Mouse (Mus musculus) heart, embryonic 13.5 days (tissue): ENCODE measurements around the gene Srebf1. TPM values are rescaled to one million over a fixed set of nuclear protein-coding genes. Genes with fewer than 3 reads are reported as not detected.

Experiments used
- ATAC-seq: fragments of 200-750 bp; cut with Nextera tagmentation; 2 replicates; pipeline ENCODE4 v1.8.0; 2017; ENCODE audit warnings: moderate TSS enrichment; ENCODE audit not compliant: insufficient number of reproducible peaks, low FRiP score, low TSS enrichment; ENCODE audit errors: extremely low read depth
- H3K27ac ChIP-seq: fragments of 300-500 bp; sonication (generic); replicated peaks from 2 replicates; pipeline ENCODE4 v1.5.1; 2015; ENCODE audit warnings: moderate library complexity, mild to moderate bottlenecking, inconsistent platforms
- H3K27me3 ChIP-seq: fragments of 300-500 bp; sonication (generic); replicated peaks from 2 replicates; pipeline ENCODE4 v1.6.1; 2015; ENCODE audit warnings: mild to moderate bottlenecking, inconsistent platforms
- H3K36me3 ChIP-seq: fragments of 300-500 bp; sonication (generic); 2 replicates; pipeline ENCODE4 v1.6.1; 2015; ENCODE audit warnings: mild to moderate bottlenecking, inconsistent platforms
- H3K4me1 ChIP-seq: fragments of 300-500 bp; sonication (generic); 2 replicates; pipeline ENCODE4 v1.6.1; 2015; ENCODE audit warnings: inconsistent platforms
- H3K4me2 ChIP-seq: fragments of 300-500 bp; sonication (generic); 2 replicates; pipeline ENCODE4 v1.6.1; 2015; ENCODE audit warnings: inconsistent platforms, mild to moderate bottlenecking, moderate library complexity
- H3K4me3 ChIP-seq: fragments of 300-500 bp; sonication (generic); 2 replicates; pipeline ENCODE4 v1.5.1; 2015; ENCODE audit warnings: moderate library complexity, mild to moderate bottlenecking, inconsistent platforms
- H3K9ac ChIP-seq: fragments of 300-500 bp; sonication (generic); 2 replicates; pipeline ENCODE4 v1.6.1; 2015; ENCODE audit warnings: inconsistent platforms, mild to moderate bottlenecking, moderate library complexity
- H3K9me3 ChIP-seq: fragments of 300-500 bp; sonication (generic); 2 replicates; pipeline ENCODE4 v1.6.1; 2016; ENCODE audit warnings: inconsistent platforms
- WGBS: fragments of 180-500 bp; shearing (Covaris S2); methylation state at CpG from one replicate; pipeline ENCODE4 v1.1.7; 2015; ENCODE audit warnings: mixed read lengths; 5-methylcytosine and 5-hydroxymethylcytosine counted together
- polyA plus RNA-seq: library from polyadenylated mRNA; unstranded; fragments of >200 nt; fragmentation: Nextera tagmentation; extraction: Ambion mirVana; gene quantifications from 2 replicates; pipeline ENCODE4 v1.2.1, GENCODE M21; 2015

Gene Srebf1
- polyA plus RNA-seq, 1 experiment from 2014 or later = 34.4 TPM

DNA sequence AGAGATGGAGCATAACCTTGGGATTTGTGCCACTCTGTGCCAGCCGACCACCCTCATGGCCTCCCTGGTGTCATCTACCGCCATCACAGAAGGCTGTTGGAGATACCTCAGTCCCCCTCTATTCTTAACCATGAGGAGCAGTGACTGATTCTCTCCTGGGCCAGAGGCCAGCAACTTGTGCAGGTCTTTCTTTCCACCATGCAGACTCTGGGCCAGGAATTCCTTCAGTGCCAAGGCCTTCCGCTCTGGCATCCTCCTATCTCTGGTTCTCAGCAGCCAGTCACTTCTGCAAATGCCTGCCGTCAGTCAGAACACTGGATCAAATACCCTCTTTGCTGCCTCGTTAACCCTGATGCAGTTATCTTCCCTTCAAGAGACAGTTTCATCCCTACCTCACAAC, 31.9 kb upstream of the Srebf1 start:
- Histone ChIP-seq H3K36me3 (peaks cover 37% of the 10 kb centered on the region), H3K4me1 (peaks cover 68% of the 10 kb centered on the region), H3K27me3 (no peaks in the 10 kb centered on the region), H3K27ac (peak overlapping the region; percentile 71), H3K9me3 (no peaks in the 10 kb centered on the region), H3K4me3 (no peak overlapping the region), H3K9ac (0 out of 2 replicates have a peak overlapping the region, but pooled peaks have one; percentile 11), H3K4me2 (no peak overlapping the region)
- 39% methylated on average over 5 of the region's 5 CpGs for WGBS
- ATAC-seq = no peak

GRCm38 (mm10) chr11:60253546-60253945, 31.2 kb upstream of the Srebf1 start:
- Histone ChIP-seq H3K36me3 (peaks cover 36% of the 10 kb centered on the region), H3K4me1 (peaks cover 75% of the 10 kb centered on the region), H3K9ac (no peak overlapping the region), H3K27ac (peak overlapping the region; percentile 71), H3K4me3 (no peak overlapping the region), H3K4me2 (no peak overlapping the region), H3K27me3 (no peaks in the 10 kb centered on the region), H3K9me3 (no peaks in the 10 kb centered on the region)
- ATAC-seq = no peak
- WGBS = 58% methylated on average over 2 of the region's 2 CpGs

DNA sequence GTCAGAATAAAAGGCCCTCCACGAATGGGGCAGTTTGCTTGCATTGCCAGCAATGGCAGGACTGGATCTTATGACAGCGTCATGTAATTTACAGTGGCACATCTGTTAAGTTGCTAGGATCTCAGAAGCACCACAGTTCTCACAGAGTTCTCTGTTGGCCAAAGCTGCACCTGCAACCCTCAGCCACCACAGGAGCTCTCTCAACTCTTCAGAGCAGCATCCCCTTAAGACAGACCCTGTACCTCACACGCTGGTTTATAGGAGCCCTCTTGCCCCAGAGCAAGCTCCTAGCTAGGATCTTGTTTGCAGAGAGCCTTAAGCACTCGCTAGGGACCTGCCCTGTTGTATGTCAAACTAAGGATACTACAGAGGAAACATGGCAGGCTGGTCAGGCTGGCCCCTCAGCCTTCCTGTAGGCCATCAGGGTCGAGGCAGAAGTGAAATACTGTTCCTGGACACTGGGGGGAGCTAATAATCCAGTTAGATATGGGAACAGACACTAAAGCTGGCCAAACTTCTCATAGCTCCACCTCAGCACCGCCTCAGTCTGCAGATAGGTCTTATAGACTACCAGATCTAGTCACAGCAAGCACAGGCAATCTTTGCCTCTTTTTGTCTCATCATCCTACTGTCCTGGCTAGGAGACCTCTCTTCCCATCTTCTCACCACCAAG, 28.7 kb upstream of the Srebf1 start:
- no peak for ATAC-seq
- 61% methylated on average over 6 of the region's 6 CpGs for WGBS

GRCm38 (mm10) chr11:60249885-60250284, 27.5 kb upstream of the Srebf1 start:
- H3K36me3 ChIP-seq = peaks cover 28% of the 10 kb centered on the region
- H3K4me3 ChIP-seq = no peak overlapping the region
- H3K27ac ChIP-seq = no peak overlapping the region
- no peak overlapping the region for H3K9ac ChIP-seq
- H3K9me3 ChIP-seq = no peaks in the 10 kb centered on the region
- no peaks in the 10 kb centered on the region for H3K27me3 ChIP-seq
- H3K4me2 ChIP-seq = no peak overlapping the region
- ATAC-seq = no peak
- H3K4me1 ChIP-seq = peaks cover 62% of the 10 kb centered on the region
- 74% methylated on average over 2 of the region's 2 CpGs for WGBS

More for the DNA sequence above, 28.7 kb upstream of the Srebf1 start:
- Histone ChIP-seq H3K9ac (no peak overlapping the region; the same call in 1 of the 2 replicates), H3K4me1 (peaks cover 63% of the 10 kb centered on the region), H3K27ac (no peak overlapping the region), H3K4me2 (no peak overlapping the region), H3K36me3 (peaks cover 26% of the 10 kb centered on the region), H3K9me3 (no peaks in the 10 kb centered on the region), H3K4me3 (no peak overlapping the region), H3K27me3 (no peaks in the 10 kb centered on the region)

DNA sequence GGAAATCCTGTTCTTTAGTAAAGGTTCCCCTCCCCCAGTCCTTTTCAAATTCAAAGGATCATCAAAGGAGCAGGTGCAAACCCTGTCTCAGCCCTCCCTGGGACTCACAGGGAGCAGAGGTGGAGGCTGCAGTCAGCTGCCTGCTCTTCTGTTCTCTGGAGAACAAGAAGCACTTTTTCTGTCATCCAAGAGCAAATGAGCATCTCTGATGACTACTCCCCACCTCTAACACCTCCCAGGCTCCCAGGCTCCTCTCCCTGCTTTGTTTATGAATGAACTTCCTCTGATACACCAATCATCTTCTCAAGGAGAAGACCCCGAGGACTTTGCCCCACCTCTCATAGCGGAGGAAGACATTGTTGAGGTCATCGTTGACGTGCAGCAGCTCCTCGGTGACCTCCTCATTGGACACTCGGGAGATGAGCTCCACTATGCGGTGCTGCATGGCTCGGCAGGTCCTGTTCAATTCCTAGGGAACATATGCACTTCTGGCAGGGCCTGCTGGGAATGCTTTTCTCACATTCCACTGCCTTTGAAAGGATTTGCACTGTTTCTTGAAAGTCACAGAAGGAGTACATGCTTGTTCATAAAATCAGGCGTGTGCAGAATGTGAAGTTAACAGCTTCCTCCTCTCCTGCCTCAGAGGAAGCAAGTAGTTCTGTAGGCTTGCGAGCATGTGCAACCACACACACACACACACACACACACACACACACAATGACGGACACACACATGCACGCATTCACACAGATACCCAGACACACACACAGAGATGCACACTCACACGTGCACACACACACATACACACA, 26.4 kb upstream of the Srebf1 start:
- Histone ChIP-seq H3K4me2 (no peak overlapping the region), H3K27ac (no peak overlapping the region), H3K4me3 (no peak overlapping the region)

GRCm38 (mm10) chr11:60247753-60248550, 25.6 kb upstream of the Srebf1 start:
- H3K4me3 ChIP-seq = no peak overlapping the region
- WGBS = 49% methylated on average over 5 of the region's 5 CpGs
- no peak overlapping the region for H3K9ac ChIP-seq
- H3K27ac ChIP-seq = no peak overlapping the region
- peaks cover 48% of the 10 kb centered on the region for H3K4me1 ChIP-seq
- ATAC-seq = no peak
- no peaks in the 10 kb centered on the region for H3K27me3 ChIP-seq
- H3K36me3 ChIP-seq = peaks cover 35% of the 10 kb centered on the region
- no peaks in the 10 kb centered on the region for H3K9me3 ChIP-seq
- no peak overlapping the region for H3K4me2 ChIP-seq

More for the DNA sequence above, 26.4 kb upstream of the Srebf1 start:
- WGBS = 50% methylated on average over 13 of the region's 13 CpGs
- peaks cover 56% of the 10 kb centered on the region for H3K4me1 ChIP-seq
- no peaks in the 10 kb centered on the region for H3K27me3 ChIP-seq
- ATAC-seq = no peak
- peaks cover 31% of the 10 kb centered on the region for H3K36me3 ChIP-seq
- no peak overlapping the region for H3K9ac ChIP-seq
- no peaks in the 10 kb centered on the region for H3K9me3 ChIP-seq

- Histone ChIP-seq H3K9ac (no peak overlapping the region), H3K4me3 (no peak overlapping the region), H3K4me2 (no peak overlapping the region), H3K27me3 (no peaks in the 10 kb centered on the region), H3K36me3 (peaks cover 43% of the 10 kb centered on the region), H3K4me1 (peaks cover 31% of the 10 kb centered on the region), H3K9me3 (no peaks in the 10 kb centered on the region), H3K27ac (no peak overlapping the region)
- ATAC-seq = no peak
Observed at GRCm38 (mm10) chr11:60246077-60246476, 23.7 kb upstream of the Srebf1 start.

- Histone ChIP-seq H3K4me1 (peaks cover 31% of the 10 kb centered on the region), H3K36me3 (peaks cover 53% of the 10 kb centered on the region), H3K4me3 (no peak overlapping the region), H3K9ac (no peak overlapping the region), H3K4me2 (no peak overlapping the region), H3K27me3 (no peaks in the 10 kb centered on the region), H3K9me3 (no peaks in the 10 kb centered on the region), H3K27ac (peak overlapping the region; percentile 52)
- WGBS = 58% methylated on average over 11 of the region's 11 CpGs
- no peak for ATAC-seq
Observed at GRCm38 (mm10) chr11:60244503-60245143, 22.2 kb upstream of the Srebf1 start.

GRCm38 (mm10) chr11:60240509-60240908, 18.1 kb upstream of the Srebf1 start:
- WGBS = 66% methylated on average over 4 of the region's 4 CpGs
- no peak for ATAC-seq
- Histone ChIP-seq H3K4me1 (peaks cover 11% of the 10 kb centered on the region), H3K9me3 (no peaks in the 10 kb centered on the region), H3K4me2 (no peak overlapping the region), H3K9ac (no peak overlapping the region), H3K4me3 (no peak overlapping the region), H3K27me3 (no peaks in the 10 kb centered on the region), H3K36me3 (peaks cover 70% of the 10 kb centered on the region), H3K27ac (no peak overlapping the region)

DNA sequence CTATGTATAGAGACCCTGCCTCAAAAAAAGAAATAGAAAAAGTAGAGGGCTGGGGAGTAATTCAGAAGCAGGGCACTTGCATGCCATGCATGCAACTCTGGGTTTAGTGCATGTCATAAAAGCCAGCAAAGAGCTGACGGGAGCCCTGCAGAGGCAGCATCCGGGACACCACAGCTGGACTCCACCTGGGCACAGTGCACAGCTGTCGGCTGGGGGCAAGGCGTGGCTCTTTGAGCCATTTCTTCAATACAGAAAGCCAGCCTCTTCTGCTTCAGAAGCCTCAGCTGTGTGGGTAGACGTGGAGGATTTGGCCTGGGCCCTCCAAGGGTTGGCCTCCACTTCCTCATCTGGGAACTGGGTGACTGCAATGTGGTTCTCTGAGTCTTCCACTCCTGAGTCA, 13.0 kb upstream of the Srebf1 start:
- Histone ChIP-seq H3K4me3 (no peak overlapping the region), H3K36me3 (peaks cover 36% of the 10 kb centered on the region), H3K27me3 (no peaks in the 10 kb centered on the region), H3K9me3 (no peaks in the 10 kb centered on the region), H3K27ac (no peak overlapping the region), H3K4me1 (peaks cover 28% of the 10 kb centered on the region), H3K4me2 (no peak overlapping the region), H3K9ac (no peak overlapping the region)
- 82% methylated on average over 5 of the region's 5 CpGs for WGBS
- ATAC-seq = no peak

DNA sequence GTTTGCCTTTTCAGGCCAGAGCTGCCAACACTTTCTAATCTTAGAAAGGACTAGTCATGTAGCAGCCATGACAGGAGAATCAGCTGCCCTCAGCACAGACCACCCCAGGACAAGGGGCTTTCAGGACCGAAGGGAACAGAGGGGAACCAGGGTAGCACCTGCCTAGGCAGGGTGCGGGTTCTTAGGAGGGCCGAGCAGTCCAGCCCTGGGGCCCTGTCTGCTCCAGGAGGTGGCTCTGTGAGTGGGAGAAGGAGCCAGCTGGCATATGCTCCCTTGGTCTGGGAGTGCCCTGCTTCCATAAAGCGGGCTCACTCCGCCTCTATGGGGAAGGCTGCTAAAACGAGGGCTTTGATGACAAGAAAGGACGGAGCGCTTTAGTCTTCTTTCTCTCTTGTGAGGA, 10.9 kb upstream of the Srebf1 start:
- Histone ChIP-seq H3K4me2 (no peak overlapping the region; the same call in 1 of the 2 replicates), H3K9me3 (no peaks in the 10 kb centered on the region), H3K27me3 (no peaks in the 10 kb centered on the region), H3K36me3 (peaks cover 37% of the 10 kb centered on the region), H3K4me1 (peaks cover 50% of the 10 kb centered on the region), H3K9ac (peak overlapping the region; percentile 64), H3K4me3 (no peak overlapping the region), H3K27ac (peak overlapping the region; percentile 85)
- ATAC-seq = no peak
- WGBS = 63% methylated on average over 8 of the region's 8 CpGs
